Mouse (Mus musculus) heart, adult 2 months (tissue): ENCODE measurements around the gene Kcp.

Source experiments
- CTCF ChIP-seq: fragments of 200-600 bp; IDR thresholded peaks from 2 replicates; pipeline ENCODE4 v1.8.1; 2022; ENCODE audit warnings: antibody characterized with exemption, mild to moderate bottlenecking, moderate library complexity
- EP300 ChIP-seq: fragments of 200-500 bp; IDR thresholded peaks from 2 replicates; pipeline ENCODE4 v1.6.1; 2011; ENCODE audit warnings: low read depth, low read length, control low read depth; ENCODE audit not compliant: insufficient read depth
- POLR2A ChIP-seq: fragments of 200-500 bp; IDR thresholded peaks from 2 replicates; pipeline ENCODE4 v1.6.1; 2011; ENCODE audit warnings: mild to moderate bottlenecking, low read depth, low read length, control low read depth; ENCODE audit not compliant: insufficient read depth

GRCm38 (mm10) chr6:29527361-29528164, 19.8 kb upstream of the Kcp start:
- no peak for TF ChIP-seq POLR2A
- TF ChIP-seq CTCF: no peak
- TF ChIP-seq EP300: no peak
